Mouse (Mus musculus) midbrain, embryonic 12.5 days (tissue): ENCODE data around the gene Trim38. TPM values are rescaled to one million over a fixed set of nuclear protein-coding genes. Genes with fewer than 3 reads are reported as not detected.
"Not testable (repeated sequence)": the region's sequence is repeated elsewhere in the genome, so short reads cannot be mapped to it uniquely, and the experiment has no call there.

Experiments
- ATAC-seq: fragments of 200-750 bp; cut with Nextera tagmentation; 2 replicates; pipeline ENCODE4 v1.8.0; 2017; ENCODE audit warnings: low read depth, moderate TSS enrichment, moderate library complexity; ENCODE audit not compliant: low FRiP score
- H3K27ac ChIP-seq: fragments of 300-500 bp; sonication (generic); replicated peaks from 2 replicates; pipeline ENCODE4 v1.5.1; 2016; ENCODE audit warnings: mild to moderate bottlenecking
- H3K27me3 ChIP-seq: fragments of 300-500 bp; sonication (generic); 2 replicates; pipeline ENCODE4 v1.6.1; 2016; ENCODE audit warnings: mild to moderate bottlenecking
- H3K36me3 ChIP-seq: fragments of 300-500 bp; sonication (generic); 2 replicates; pipeline ENCODE4 v1.6.1; 2016
- H3K4me1 ChIP-seq: fragments of 300-500 bp; sonication (generic); 2 replicates; pipeline ENCODE4 v1.6.1; 2016
- H3K4me2 ChIP-seq: fragments of 300-500 bp; sonication (generic); replicated peaks from 2 replicates; pipeline ENCODE4 v1.6.1; 2016; ENCODE audit warnings: mild to moderate bottlenecking, moderate library complexity
- H3K4me3 ChIP-seq: fragments of 300-500 bp; sonication (generic); 2 replicates; pipeline ENCODE4 v1.5.1; 2016; ENCODE audit warnings: mild to moderate bottlenecking
- H3K9ac ChIP-seq: fragments of 300-500 bp; sonication (generic); replicated peaks from 2 replicates; pipeline ENCODE4 v1.6.1; 2016; ENCODE audit warnings: mild to moderate bottlenecking, moderate library complexity
- H3K9me3 ChIP-seq: fragments of 300-500 bp; sonication (generic); 2 replicates; pipeline ENCODE4 v1.6.1; 2016; ENCODE audit warnings: mild to moderate bottlenecking
- WGBS: fragments of 180-500 bp; shearing (Covaris S2); methylation state at CpG from one replicate; pipeline ENCODE4 v1.1.7; 2016; 5-methylcytosine and 5-hydroxymethylcytosine counted together
- polyA plus RNA-seq: library from polyadenylated mRNA; unstranded; fragments of >200 nt; fragmentation: Nextera tagmentation; extraction: Ambion mirVana; gene quantifications from 2 replicates; pipeline ENCODE4 v1.2.1, GENCODE M21; 2016

Gene Trim38
- polyA plus RNA-seq, 1 experiment from 2014 or later: not detected

- Histone ChIP-seq H3K4me2 (peak overlapping the region; percentile 95), H3K27me3 (no peaks in the 10 kb centered on the region), H3K9me3 (no peaks in the 10 kb centered on the region), H3K4me3 (peak overlapping the region; percentile 55), H3K4me1 (peaks cover 28% of the 10 kb centered on the region), H3K27ac (peak overlapping the region; percentile 95), H3K36me3 (no peaks in the 10 kb centered on the region), H3K9ac (peak overlapping the region; percentile 69)
- no peak for ATAC-seq
- 2% methylated on average over 14 of the region's 14 CpGs for WGBS
These were observed 29.8 kb upstream of the Trim38 start for GRCm38 (mm10) chr13:23739922-23740252.

DNA sequence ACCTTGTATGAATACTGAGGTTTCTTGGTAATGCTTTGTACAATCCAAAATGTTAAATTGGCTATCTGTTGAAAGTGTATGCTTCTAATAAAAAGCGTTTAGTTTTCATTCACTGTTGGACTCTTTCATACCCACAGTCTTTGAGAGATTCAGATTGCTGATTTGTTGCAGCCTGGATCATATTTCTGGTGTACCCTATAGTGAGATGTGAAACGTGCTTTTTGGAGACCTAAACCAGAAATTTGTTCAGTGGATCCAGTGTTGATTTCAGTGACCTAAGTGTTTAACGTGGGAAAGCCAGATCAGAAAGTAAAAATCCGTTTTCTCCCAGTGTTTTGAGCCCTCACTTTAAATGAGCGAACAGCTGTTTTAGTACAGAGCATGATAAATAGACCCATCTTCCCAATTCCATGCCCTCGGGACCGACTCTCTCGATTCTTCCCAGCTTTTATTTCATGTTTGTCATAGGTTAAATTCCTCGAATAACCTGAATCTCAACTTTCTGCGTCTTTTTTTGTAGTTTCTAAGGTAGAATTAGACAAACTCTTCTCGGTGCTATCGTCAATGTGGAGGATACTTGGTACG, 29.4 kb upstream of the Trim38 start:
- no peak for ATAC-seq
- Histone ChIP-seq H3K4me2 (peak overlapping the region; percentile 95), H3K4me3 (peak overlapping the region; percentile 55), H3K36me3 (no peaks in the 10 kb centered on the region), H3K4me1 (peaks cover 28% of the 10 kb centered on the region), H3K27ac (peak overlapping the region; percentile 95), H3K27me3 (no peaks in the 10 kb centered on the region), H3K9ac (peak overlapping the region; percentile 69), H3K9me3 (no peaks in the 10 kb centered on the region)
- 33% methylated on average over 13 of the region's 13 CpGs for WGBS

DNA sequence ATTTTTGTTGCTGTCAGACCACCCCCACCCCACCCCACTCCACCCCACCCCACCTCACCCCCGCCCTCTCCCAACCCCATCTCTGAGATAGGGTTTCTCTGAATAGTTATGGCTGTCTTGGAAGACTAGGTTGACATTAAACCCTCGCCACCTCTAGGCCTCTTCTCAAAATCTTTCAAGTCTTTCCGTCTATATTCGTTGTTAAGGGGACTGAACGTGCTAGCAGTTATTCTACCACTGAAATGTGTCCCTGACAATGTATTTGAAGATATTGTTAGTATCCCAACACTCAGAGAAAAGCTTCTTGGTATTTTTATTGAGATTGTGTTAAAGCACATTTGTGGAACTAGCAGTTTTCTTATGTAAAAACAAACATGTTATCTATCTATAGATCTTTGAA, 28.8 kb upstream of the Trim38 start:
- H3K36me3 ChIP-seq: no peaks in the 10 kb centered on the region
- 63% methylated on average over 5 of the region's 5 CpGs for WGBS
- peaks cover 31% of the 10 kb centered on the region for H3K4me1 ChIP-seq
- H3K9ac ChIP-seq: no peak overlapping the region
- peak overlapping the region; percentile 95; the same call in 1 of the 2 replicates for H3K27ac ChIP-seq
- no peak overlapping the region for H3K4me3 ChIP-seq
- peak overlapping the region; percentile 95 for H3K4me2 ChIP-seq
- H3K9me3 ChIP-seq: no peaks in the 10 kb centered on the region
- no peak for ATAC-seq
- no peaks in the 10 kb centered on the region for H3K27me3 ChIP-seq

DNA sequence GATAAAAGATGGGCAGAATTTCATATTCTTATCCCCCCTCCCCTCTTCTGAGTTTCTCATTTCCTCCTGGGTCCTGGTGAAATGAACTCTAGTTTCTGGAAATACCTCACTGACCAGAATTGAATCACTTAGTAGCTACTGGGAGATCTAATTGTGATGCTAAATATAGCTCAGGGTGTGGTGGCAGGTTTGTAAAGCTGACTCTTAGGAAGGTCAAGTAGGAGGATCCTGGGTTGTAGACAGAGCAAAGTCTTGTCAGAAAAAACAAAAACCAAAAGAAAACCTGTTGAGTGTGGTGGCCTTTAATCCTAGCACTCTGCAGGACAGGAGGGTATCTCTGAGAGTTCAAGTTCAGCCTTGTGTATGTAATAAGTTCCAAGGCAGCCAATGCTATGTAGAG, 27.7 kb upstream of the Trim38 start:
- Histone ChIP-seq H3K4me1 (peaks cover 33% of the 10 kb centered on the region), H3K36me3 (no peaks in the 10 kb centered on the region), H3K4me2 (no peak overlapping the region), H3K4me3 (no peak overlapping the region), H3K9ac (no peak overlapping the region), H3K27me3 (no peaks in the 10 kb centered on the region), H3K27ac (no peak overlapping the region), H3K9me3 (no peaks in the 10 kb centered on the region)
- no peak for ATAC-seq

DNA sequence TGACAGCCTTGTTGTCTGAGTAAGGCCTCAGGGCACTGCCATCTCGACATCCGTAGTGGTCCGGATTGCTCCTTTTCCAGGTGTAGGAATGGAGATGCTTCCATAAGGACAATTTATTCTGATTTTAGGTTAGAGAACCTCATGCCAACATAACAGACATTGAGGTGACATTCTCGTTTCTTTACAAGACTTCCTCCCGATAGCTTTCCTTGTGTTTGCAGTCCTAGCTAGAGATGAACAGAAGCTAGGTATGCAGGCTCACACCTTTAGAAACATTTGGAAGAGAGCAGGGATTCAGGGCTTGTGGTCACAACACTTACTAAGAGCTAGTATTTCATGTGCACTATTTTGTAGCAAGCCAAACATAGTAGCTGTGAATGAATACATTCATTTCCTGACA, 26.5 kb upstream of the Trim38 start:
- peaks cover 38% of the 10 kb centered on the region for H3K4me1 ChIP-seq
- no peak overlapping the region for H3K27ac ChIP-seq
- WGBS: 85% methylated on average over 5 of the region's 5 CpGs

GRCm38 (mm10) chr13:23743963-23744362, 25.8 kb upstream of the Trim38 start:
- no peak for ATAC-seq
- Histone ChIP-seq H3K36me3 (no peaks in the 10 kb centered on the region), H3K27ac (peak overlapping the region; percentile 77), H3K4me3 (peak overlapping the region; percentile 47; the same call in 1 of the 2 replicates), H3K27me3 (no peaks in the 10 kb centered on the region), H3K4me2 (peak overlapping the region; percentile 67), H3K4me1 (peaks cover 40% of the 10 kb centered on the region), H3K9me3 (no peaks in the 10 kb centered on the region), H3K9ac (peak overlapping the region; percentile 46; the same call in 1 of the 2 replicates)
- WGBS: 39% methylated on average over 4 of the region's 4 CpGs

More for the DNA sequence above, 26.5 kb upstream of the Trim38 start:
- Histone ChIP-seq H3K27me3 (no peaks in the 10 kb centered on the region), H3K9me3 (no peaks in the 10 kb centered on the region), H3K9ac (no peak overlapping the region), H3K36me3 (no peaks in the 10 kb centered on the region), H3K4me3 (no peak overlapping the region), H3K4me2 (no peak overlapping the region)
- no peak for ATAC-seq

DNA sequence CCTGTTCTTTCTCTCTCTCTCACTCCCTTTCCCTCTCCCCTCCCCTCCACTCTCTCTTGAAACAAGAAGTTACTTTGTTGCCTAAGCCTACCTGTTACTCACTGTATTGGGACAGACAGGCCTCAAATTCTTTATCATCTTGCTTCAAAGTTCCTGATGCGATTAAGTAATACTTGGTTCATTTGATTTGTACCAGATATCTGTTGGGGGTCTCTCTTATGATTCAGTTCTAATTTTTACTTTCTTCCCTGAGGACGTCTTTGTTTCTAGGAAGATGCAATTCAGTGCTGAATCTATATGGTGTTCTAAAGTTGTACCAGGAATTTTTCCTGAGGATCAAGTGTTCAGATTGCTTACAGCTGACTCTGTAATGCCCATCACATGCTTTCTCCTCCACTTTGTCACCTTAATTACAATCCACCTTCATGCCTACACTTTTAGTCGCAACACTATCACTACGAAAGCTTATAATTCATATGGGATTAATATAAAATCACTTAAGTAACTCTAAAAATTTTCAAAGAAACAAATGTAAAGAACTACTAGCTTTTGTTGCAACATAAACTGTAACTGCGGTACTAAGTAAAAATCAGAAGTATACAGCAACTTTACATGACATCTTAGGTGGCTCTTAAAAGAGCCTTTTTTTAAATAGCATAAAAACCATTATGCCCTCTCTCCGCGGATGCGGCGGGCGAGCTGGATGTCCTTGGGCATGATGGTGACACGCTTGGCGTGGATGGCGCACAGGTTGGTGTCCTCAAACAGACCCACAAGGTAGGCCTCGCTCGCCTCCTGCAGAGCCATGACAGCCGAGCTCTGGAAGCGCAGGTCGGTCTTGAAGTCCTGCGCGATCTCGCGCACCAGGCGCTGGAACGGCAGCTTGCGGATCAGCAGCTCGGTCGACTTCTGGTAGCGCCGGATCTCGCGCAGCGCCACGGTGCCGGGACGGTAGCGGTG, 25.0 kb upstream of the Trim38 start:
- H3K4me1 ChIP-seq: peaks cover 33% of the 10 kb centered on the region
- no peaks in the 10 kb centered on the region for H3K27me3 ChIP-seq
- H3K4me3 ChIP-seq: peak overlapping the region; percentile 47
- peak overlapping the region; percentile 67 for H3K4me2 ChIP-seq
- no peaks in the 10 kb centered on the region for H3K36me3 ChIP-seq
- under 1% methylated on average over 18 of the region's 36 CpGs for WGBS
- no peaks in the 10 kb centered on the region for H3K9me3 ChIP-seq
- H3K27ac ChIP-seq: peak overlapping the region; percentile 77
- ATAC-seq: no peak
- peak overlapping the region; percentile 46 for H3K9ac ChIP-seq

DNA sequence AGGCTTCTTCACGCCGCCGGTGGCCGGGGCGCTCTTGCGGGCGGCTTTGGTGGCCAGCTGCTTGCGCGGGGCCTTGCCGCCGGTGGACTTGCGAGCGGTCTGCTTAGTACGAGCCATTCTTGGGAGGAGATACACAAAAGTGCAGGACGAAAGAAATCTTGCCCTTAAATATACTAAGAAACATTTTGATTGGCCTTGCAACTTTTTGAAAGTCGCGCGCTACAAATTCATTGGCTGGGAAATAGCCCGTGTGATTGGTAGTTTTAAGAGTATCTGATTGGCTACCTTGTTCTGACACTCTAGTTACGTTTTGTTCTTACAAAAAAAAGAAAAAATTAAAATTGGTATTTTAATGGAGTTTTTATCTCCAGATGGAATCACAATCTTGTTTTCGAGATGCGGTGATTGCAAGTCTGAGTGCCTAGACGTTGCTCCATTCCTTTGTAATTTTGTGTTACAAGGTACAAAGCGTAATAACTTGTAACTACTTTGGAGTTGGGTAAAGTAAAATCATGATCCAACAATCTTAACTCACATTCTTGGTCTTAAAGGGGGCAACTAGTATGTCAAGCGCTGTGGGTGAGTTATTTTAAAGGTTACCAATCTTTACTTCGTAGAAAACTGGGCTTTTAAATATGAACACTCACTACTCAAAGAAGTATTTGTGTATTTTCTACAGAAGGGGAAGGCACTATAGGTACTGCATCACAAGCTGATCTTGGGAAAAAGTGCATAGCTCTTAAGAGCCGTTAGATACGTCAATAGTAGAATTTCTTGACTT, 24.1 kb upstream of the Trim38 start, which contains the start of gene Hist1h3c:
Gene Hist1h3c (minus strand): TSS at position 222 of the 781 bp plus-strand sequence.
- peak within 1 kb of the TSS; percentile 62 for H3K9ac ChIP-seq
- ATAC-seq: peak; percentile 72
- H3K27me3 ChIP-seq: no peaks in the 10 kb centered on the region
- H3K4me2 ChIP-seq: peak within 1 kb of the TSS; percentile 67
- WGBS: under 1% methylated on average over 26 of the region's 28 CpGs
- H3K27ac ChIP-seq: peak within 1 kb of the TSS; percentile 98
- H3K4me1 ChIP-seq: peaks cover 25% of the 10 kb centered on the region
- no peaks in the 10 kb centered on the region for H3K9me3 ChIP-seq
- H3K4me3 ChIP-seq: peak within 1 kb of the TSS; percentile 47
- no peaks in the 10 kb centered on the region for H3K36me3 ChIP-seq

DNA sequence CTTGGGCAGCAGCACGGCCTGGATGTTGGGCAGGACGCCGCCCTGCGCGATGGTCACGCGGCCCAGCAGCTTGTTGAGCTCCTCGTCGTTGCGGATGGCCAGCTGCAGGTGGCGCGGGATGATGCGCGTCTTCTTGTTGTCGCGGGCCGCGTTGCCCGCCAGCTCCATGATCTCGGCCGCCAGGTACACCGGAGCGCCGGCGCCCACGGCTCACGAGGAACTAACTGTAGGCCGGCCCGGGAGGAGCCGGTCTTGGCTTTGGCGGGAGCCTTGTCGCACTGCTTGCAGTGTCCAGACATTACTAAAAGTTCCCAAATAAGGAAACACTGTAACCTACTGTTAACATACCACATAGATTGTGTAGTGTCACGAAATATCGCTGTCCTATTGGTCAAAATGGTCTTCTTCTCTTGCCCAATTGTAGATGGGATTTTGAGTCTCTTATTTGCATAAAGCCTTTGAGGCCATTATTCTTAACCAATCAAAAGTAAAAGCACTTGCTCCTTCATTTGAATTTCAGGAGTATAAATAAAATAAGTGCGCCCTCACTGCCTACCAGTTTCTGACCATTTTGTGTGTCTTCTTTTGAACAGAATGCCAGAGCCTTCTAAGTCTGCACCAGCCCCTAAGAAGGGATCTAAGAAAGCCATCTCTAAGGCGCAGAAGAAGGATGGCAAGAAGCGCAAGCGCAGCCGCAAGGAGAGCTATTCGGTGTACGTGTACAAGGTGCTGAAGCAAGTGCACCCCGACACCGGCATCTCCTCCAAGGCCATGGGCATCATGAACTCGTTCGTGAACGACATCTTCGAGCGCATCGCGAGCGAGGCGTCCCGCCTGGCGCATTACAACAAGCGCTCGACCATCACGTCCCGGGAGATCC, 23.3 kb upstream of the Trim38 start, which contains the start of gene Hist1h2bb:
Gene Hist1h2bb (plus strand): TSS at position 534 of the 880 bp plus-strand sequence.
- Histone ChIP-seq H3K27ac (peak within 1 kb of the TSS; percentile 98), H3K4me1 (peaks cover 21% of the 10 kb centered on the region), H3K4me2 (peak within 1 kb of the TSS; percentile 67), H3K4me3 (peak within 1 kb of the TSS; percentile 47), H3K9ac (peak within 1 kb of the TSS; percentile 62)
- under 1% methylated on average over 45 of the region's 58 CpGs for WGBS
- not testable (repeated sequence) for H3K9me3 ChIP-seq, H3K27me3 ChIP-seq, H3K36me3 ChIP-seq
- peak; percentile 92 for ATAC-seq

- Histone ChIP-seq H3K27me3 (no peaks in the 10 kb centered on the region), H3K9ac (peak overlapping the region; percentile 47), H3K4me1 (peaks cover 21% of the 10 kb centered on the region), H3K4me3 (peak overlapping the region; percentile 47), H3K27ac (peak overlapping the region; percentile 98), H3K36me3 (no peaks in the 10 kb centered on the region), H3K4me2 (peak overlapping the region; percentile 67), H3K9me3 (no peaks in the 10 kb centered on the region)
- ATAC-seq: peak; percentile 7; the same call in 1 of the 2 replicates
- 2% methylated on average over 13 of the region's 13 CpGs for WGBS
These were observed 22.4 kb upstream of the Trim38 start for GRCm38 (mm10) chr13:23747081-23747891.
